Mouse (Mus musculus): ENCODE data around the gene Llcfc1.
A peak's percentile ranks its signal among the peaks of the same experiment; 100 is the strongest.

The Llcfc1 gene

GRCm38 (mm10) chr6:41702928-41703327, 18.7 kb downstream of the Llcfc1 start:
- DNase-seq (ENCODE audit: low read depth, low spot score) = peak; percentile 17

- DNase-seq (ENCODE audit: low read depth, low spot score) = no peak
Measured at GRCm38 (mm10) chr6:41704123-41704522, 19.9 kb downstream of the Llcfc1 start, which contains the start of gene Kel. Gene Kel (minus strand): TSS chr6:41704339.

GRCm38 (mm10) chr6:41706275-41706674, 22.0 kb downstream of the Llcfc1 start:
- DNase-seq (ENCODE audit: low read depth, low spot score) = no peak

- DNase-seq (ENCODE audit: low read depth, low spot score) = no peak
Measured at GRCm38 (mm10) chr6:41710281-41710680, 26.1 kb downstream of the Llcfc1 start.

- no peak for DNase-seq (ENCODE audit: low read depth, low spot score)
Measured at GRCm38 (mm10) chr6:41721430-41721829, 37.2 kb downstream of the Llcfc1 start.

GRCm38 (mm10) chr6:41727989-41728609, 43.9 kb downstream of the Llcfc1 start:
- no peak for DNase-seq (ENCODE audit: low read depth, low spot score)

GRCm38 (mm10) chr6:41734719-41735470, 50.7 kb downstream of the Llcfc1 start:
- DNase-seq (ENCODE audit: low read depth, low spot score) = no peak
